Mouse (Mus musculus) heart, embryonic 16.5 days (tissue): ENCODE measurements at regions not wholly inside any gene's neighbourhood (a gene's known extent, or its start where the extent isn't known, plus 50 kb on each side); places are given as distances from the start of the nearest gene placed in this dataset.

Experiments used
- ATAC-seq: fragments of 200-750 bp; cut with Nextera tagmentation; replicated peaks from 2 replicates; pipeline ENCODE4 v1.8.0; 2017; ENCODE audit warnings: moderate number of reproducible peaks; ENCODE audit not compliant: insufficient read depth, low FRiP score; ENCODE audit errors: extremely low read depth
- H3K27ac ChIP-seq: fragments of 300-500 bp; sonication (generic); 2 replicates; pipeline ENCODE4 v1.5.1; 2014; ENCODE audit warnings: mild to moderate bottlenecking, low read length, control low read depth, moderate library complexity
- H3K27me3 ChIP-seq: fragments of 300-500 bp; sonication (generic); 2 replicates; pipeline ENCODE4 v1.6.1; 2014; ENCODE audit warnings: low read length, mixed read lengths; ENCODE audit not compliant: control insufficient read depth, insufficient read depth
- H3K36me3 ChIP-seq: fragments of 300-500 bp; sonication (generic); 2 replicates; pipeline ENCODE4 v1.6.1; 2014; ENCODE audit not compliant: control insufficient read depth, insufficient read depth
- H3K4me1 ChIP-seq: fragments of 300-500 bp; sonication (generic); 2 replicates; pipeline ENCODE4 v1.6.1; 2014; ENCODE audit warnings: low read length, mixed read lengths; ENCODE audit not compliant: control insufficient read depth, insufficient read depth
- H3K4me2 ChIP-seq: fragments of 300-500 bp; sonication (generic); 2 replicates; pipeline ENCODE4 v1.6.1; 2014; ENCODE audit warnings: low read depth, mild to moderate bottlenecking, control low read depth, low read length
- H3K4me3 ChIP-seq: fragments of 300-500 bp; sonication (generic); 2 replicates; pipeline ENCODE4 v1.5.1; 2014; ENCODE audit warnings: mild to moderate bottlenecking, control low read depth, low read length
- H3K9ac ChIP-seq: fragments of 300-500 bp; sonication (generic); 2 replicates; pipeline ENCODE4 v1.6.1; 2014; ENCODE audit warnings: low read length, control low read depth
- H3K9me3 ChIP-seq: fragments of 300-500 bp; sonication (generic); replicated peaks from 2 replicates; pipeline ENCODE4 v1.6.1; 2016; ENCODE audit warnings: low read length; ENCODE audit not compliant: control insufficient read depth
- WGBS: fragments of 180-500 bp; shearing (Covaris S2); extraction: QIAGEN DNeasy Blood & Tissue Kit; methylation state at CpG from one replicate; pipeline ENCODE4 v1.1.7; 2014; 5-methylcytosine and 5-hydroxymethylcytosine counted together

GRCm38 (mm10) chr17:64426536-64426935, 94.8 kb upstream of the Pja2 start:
- Histone ChIP-seq H3K9me3 (no peaks in the 10 kb centered on the region), H3K9ac (no peak overlapping the region), H3K4me3 (no peak overlapping the region), H3K27me3 (no peaks in the 10 kb centered on the region), H3K4me2 (no peak overlapping the region), H3K27ac (no peak overlapping the region), H3K4me1 (peaks cover 9% of the 10 kb centered on the region), H3K36me3 (no peaks in the 10 kb centered on the region)
- WGBS, result 89% methylated on average over 5 of the region's 5 CpGs
- no peak for ATAC-seq

- WGBS, result 53% methylated on average over 1 of the region's 1 CpGs
- H3K27me3 ChIP-seq, result no peaks in the 10 kb centered on the region
- no peak overlapping the region for H3K9ac ChIP-seq
- H3K4me3 ChIP-seq, result no peak overlapping the region
- no peaks in the 10 kb centered on the region for H3K4me1 ChIP-seq
- H3K4me2 ChIP-seq, result no peak overlapping the region
- no peak for ATAC-seq
- H3K9me3 ChIP-seq, result no peaks in the 10 kb centered on the region
- no peaks in the 10 kb centered on the region for H3K36me3 ChIP-seq
- H3K27ac ChIP-seq, result no peak overlapping the region
These were observed 107.9 kb upstream of the Pja2 start for GRCm38 (mm10) chr17:64439571-64439970.

DNA sequence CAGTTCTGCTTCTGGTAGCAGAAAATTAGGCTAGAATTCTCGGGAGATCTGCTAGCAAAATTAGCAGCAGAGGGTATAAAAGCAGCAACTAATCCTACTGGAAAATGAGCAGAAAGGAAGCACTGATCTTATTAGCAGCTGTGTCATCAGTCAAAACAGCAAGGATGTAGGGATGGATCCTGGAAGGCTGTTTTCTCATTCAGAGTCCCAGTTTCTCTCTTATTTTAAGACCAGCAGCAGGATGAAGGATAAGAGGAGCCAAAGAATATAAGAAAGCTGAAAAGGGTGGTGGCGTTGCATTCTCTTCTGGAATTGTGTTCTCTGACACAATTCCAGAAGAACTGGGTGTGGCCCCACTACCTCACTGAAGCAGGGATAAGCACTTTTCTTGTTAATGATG, 123.0 kb upstream of the Pja2 start:
- no peak for ATAC-seq
- no peaks in the 10 kb centered on the region for H3K36me3 ChIP-seq
- H3K4me2 ChIP-seq, result no peak overlapping the region
- H3K9ac ChIP-seq, result no peak overlapping the region
- no peak overlapping the region for H3K4me3 ChIP-seq
- WGBS, result 56% methylated on average over 2 of the region's 2 CpGs
- H3K27me3 ChIP-seq, result no peaks in the 10 kb centered on the region
- H3K9me3 ChIP-seq, result no peaks in the 10 kb centered on the region; the same call in 1 of the 2 replicates
- no peak overlapping the region for H3K27ac ChIP-seq
- H3K4me1 ChIP-seq, result no peaks in the 10 kb centered on the region

DNA sequence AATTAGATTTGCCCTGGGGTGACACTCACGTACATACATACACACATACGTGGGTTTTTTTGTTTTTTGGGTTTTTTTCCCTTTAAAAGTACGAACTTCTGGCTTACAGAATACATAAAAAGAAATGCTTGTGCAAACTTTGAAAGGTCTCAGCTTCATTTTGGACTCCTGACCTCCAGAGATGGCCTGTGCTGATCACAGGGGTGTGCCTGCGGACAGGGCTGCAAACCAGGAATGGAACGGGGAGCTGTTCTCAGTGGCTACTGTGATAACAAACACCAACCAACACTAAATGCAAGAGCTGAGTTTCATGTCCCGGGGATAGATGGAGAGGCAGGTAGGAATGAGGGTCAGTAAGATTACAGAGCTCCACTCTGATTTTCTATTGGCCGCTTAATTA, 134.3 kb upstream of the Man2a1 start:
- Histone ChIP-seq H3K27me3 (no peaks in the 10 kb centered on the region), H3K27ac (no peak overlapping the region), H3K9me3 (no peaks in the 10 kb centered on the region), H3K4me2 (no peak overlapping the region), H3K9ac (no peak overlapping the region), H3K4me1 (peaks cover 3% of the 10 kb centered on the region; the same call in 1 of the 2 replicates), H3K4me3 (no peak overlapping the region), H3K36me3 (no peaks in the 10 kb centered on the region)
- ATAC-seq, result no peak
- 77% methylated on average over 7 of the region's 7 CpGs for WGBS

GRCm38 (mm10) chr17:64466746-64467145, 133.8 kb upstream of the Man2a1 start:
- no peak overlapping the region for H3K4me2 ChIP-seq
- H3K9me3 ChIP-seq, result no peaks in the 10 kb centered on the region
- H3K9ac ChIP-seq, result no peak overlapping the region
- no peaks in the 10 kb centered on the region for H3K27me3 ChIP-seq
- ATAC-seq, result no peak
- H3K36me3 ChIP-seq, result no peaks in the 10 kb centered on the region
- peaks cover 3% of the 10 kb centered on the region; the same call in 1 of the 2 replicates for H3K4me1 ChIP-seq
- WGBS, result 77% methylated on average over 9 of the region's 9 CpGs
- no peak overlapping the region for H3K27ac ChIP-seq
- H3K4me3 ChIP-seq, result no peak overlapping the region

GRCm38 (mm10) chr17:64467297-64467696, 133.2 kb upstream of the Man2a1 start:
- Histone ChIP-seq H3K4me1 (peaks cover 3% of the 10 kb centered on the region; the same call in 1 of the 2 replicates), H3K27ac (no peak overlapping the region), H3K27me3 (no peaks in the 10 kb centered on the region), H3K36me3 (no peaks in the 10 kb centered on the region), H3K4me2 (no peak overlapping the region), H3K4me3 (no peak overlapping the region), H3K9ac (no peak overlapping the region), H3K9me3 (no peaks in the 10 kb centered on the region)
- WGBS, result 73% methylated on average over 11 of the region's 12 CpGs
- ATAC-seq, result no peak

- no peak; the same call in 1 of the 2 replicates for ATAC-seq
These were observed 130.7 kb upstream of the Man2a1 start for GRCm38 (mm10) chr17:64469754-64470400.

GRCm38 (mm10) chr17:64480607-64481038, 119.9 kb upstream of the Man2a1 start:
- no peak for ATAC-seq
- 7% methylated on average over 1 of the region's 1 CpGs for WGBS

More at GRCm38 (mm10) chr17:64469754-64470400, 130.7 kb upstream of the Man2a1 start:
- Histone ChIP-seq H3K4me3 (no peak overlapping the region), H3K4me1 (peaks cover 3% of the 10 kb centered on the region; the same call in 1 of the 2 replicates), H3K36me3 (no peaks in the 10 kb centered on the region), H3K27me3 (no peaks in the 10 kb centered on the region), H3K27ac (no peak overlapping the region), H3K9me3 (no peaks in the 10 kb centered on the region), H3K4me2 (peak overlapping the region; percentile 45), H3K9ac (peak overlapping the region; percentile 43; the same call in 1 of the 2 replicates)
- 27% methylated on average over 12 of the region's 12 CpGs for WGBS

GRCm38 (mm10) chr17:64484835-64485234, 115.7 kb upstream of the Man2a1 start:
- 80% methylated on average over 4 of the region's 4 CpGs for WGBS

More at GRCm38 (mm10) chr17:64480607-64481038, 119.9 kb upstream of the Man2a1 start:
- Histone ChIP-seq H3K4me2 (no peak overlapping the region), H3K27ac (no peak overlapping the region), H3K9ac (no peak overlapping the region), H3K36me3 (no peaks in the 10 kb centered on the region), H3K27me3 (no peaks in the 10 kb centered on the region), H3K4me3 (no peak overlapping the region), H3K9me3 (no peaks in the 10 kb centered on the region), H3K4me1 (no peaks in the 10 kb centered on the region)

More at GRCm38 (mm10) chr17:64484835-64485234, 115.7 kb upstream of the Man2a1 start:
- H3K9me3 ChIP-seq, result no peaks in the 10 kb centered on the region
- no peak overlapping the region for H3K4me2 ChIP-seq
- no peaks in the 10 kb centered on the region for H3K27me3 ChIP-seq
- no peak overlapping the region for H3K4me3 ChIP-seq
- ATAC-seq, result no peak
- H3K4me1 ChIP-seq, result no peaks in the 10 kb centered on the region
- H3K9ac ChIP-seq, result no peak overlapping the region
- H3K27ac ChIP-seq, result no peak overlapping the region
- H3K36me3 ChIP-seq, result no peaks in the 10 kb centered on the region
